Mouse (Mus musculus): ENCODE results near the gene Rorc.

DNA sequence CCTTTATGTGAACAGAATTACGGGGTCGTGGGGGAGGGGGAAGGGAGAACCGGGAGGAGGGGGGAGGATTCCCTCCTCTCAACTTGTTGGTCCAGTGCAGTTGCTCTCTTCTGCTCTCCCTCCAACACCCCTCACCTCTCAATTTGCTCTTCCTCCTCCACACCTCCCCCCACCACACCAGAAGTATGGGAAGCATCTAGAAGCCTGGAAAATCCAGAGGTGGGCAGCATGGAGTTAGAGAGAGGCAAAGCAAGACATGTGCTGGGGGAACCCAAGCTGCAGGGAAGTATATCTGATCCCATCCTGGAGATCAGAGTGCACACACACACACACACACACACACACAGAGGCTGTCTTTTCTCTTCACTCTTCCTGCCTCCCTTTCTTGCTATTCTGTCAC lies 556 bp upstream of the Rorc start:
- no peak for TF ChIP-seq POLR2A (IDR thresholded peaks at IDR 0.05; ENCODE audit: borderline replicate concordance, low read depth, low read length)
- TF ChIP-seq CTCF (IDR thresholded peaks at IDR 0.05; ENCODE audit: low read depth, low read length): no peak

All from bone marrow macrophage, adult 2 months (primary cell).